Mouse (Mus musculus): Measurements from ENCODE around the gene Gm49601. TPM values are rescaled to one million over a fixed set of nuclear protein-coding genes. Genes with fewer than 3 reads are reported as not detected.

Gene Gm49601
- polyA plus RNA-seq, 2 experiments, result 2.7 to 42.9 TPM

- DNase-seq (ENCODE audit: low spot score), result no peak
- Histone ChIP-seq H3K27me3 (ENCODE audit: control insufficient read depth, insufficient read depth, low read length) (no peaks in the 10 kb centered on the region), H3K27ac (replicated peaks; ENCODE audit: low read depth, low read length) (no peak overlapping the region), H3K4me1 (ENCODE audit: control insufficient read depth, insufficient read depth, low read length) (no peaks in the 10 kb centered on the region), H3K9me3 (ENCODE audit: control insufficient read depth, low read length) (no peaks in the 10 kb centered on the region), H3K4me2 (replicated peaks; ENCODE audit: low read depth, low read length, severe bottlenecking) (no peak overlapping the region), H3K4me3 (replicated peaks; ENCODE audit: low read length) (no peak overlapping the region), H3K9ac (ENCODE audit: low read depth, low read length, severe bottlenecking) (no peak overlapping the region), H3K36me3 (ENCODE audit: control insufficient read depth, insufficient read depth, low read length) (no peaks in the 10 kb centered on the region)
- no peak for TF ChIP-seq POLR2A (IDR thresholded peaks at IDR 0.05; ENCODE audit: borderline replicate concordance, extremely low read depth, insufficient read depth, insufficient read length)
- ATAC-seq (ENCODE audit: low FRiP score, low read depth), result no peak
- WGBS, result 62% methylated on average over 3 of the region's 3 CpGs
Measured at GRCm38 (mm10) chr16:18636804-18637203, 10.6 kb upstream of the Gm49601 start.

- Histone ChIP-seq H3K4me1 (ENCODE audit: control insufficient read depth, insufficient read depth, low read length) (no peaks in the 10 kb centered on the region), H3K36me3 (ENCODE audit: control insufficient read depth, insufficient read depth, low read length) (no peaks in the 10 kb centered on the region), H3K4me3 (replicated peaks; ENCODE audit: low read length) (no peak overlapping the region), H3K9ac (ENCODE audit: low read depth, low read length, severe bottlenecking) (no peak overlapping the region), H3K27me3 (ENCODE audit: control insufficient read depth, insufficient read depth, low read length) (no peaks in the 10 kb centered on the region), H3K27ac (replicated peaks; ENCODE audit: low read depth, low read length) (no peak overlapping the region), H3K9me3 (ENCODE audit: control insufficient read depth, low read length) (no peaks in the 10 kb centered on the region), H3K4me2 (replicated peaks; ENCODE audit: low read depth, low read length, severe bottlenecking) (no peak overlapping the region)
- no peak for TF ChIP-seq POLR2A (IDR thresholded peaks at IDR 0.05; ENCODE audit: borderline replicate concordance, extremely low read depth, insufficient read depth, insufficient read length)
- WGBS, result 83% methylated on average over 5 of the region's 5 CpGs
- DNase-seq (ENCODE audit: low spot score) (no peak), ATAC-seq (ENCODE audit: low FRiP score, low read depth) (no peak)
Measured at GRCm38 (mm10) chr16:18636401-18636800, 10.2 kb upstream of the Gm49601 start.

- DNase-seq (ENCODE audit: low spot score) (no peak), ATAC-seq (ENCODE audit: low FRiP score, low read depth) (no peak)
- Histone ChIP-seq H3K4me2 (replicated peaks; ENCODE audit: low read depth, low read length, severe bottlenecking) (no peak overlapping the region), H3K9me3 (ENCODE audit: control insufficient read depth, low read length) (no peaks in the 10 kb centered on the region), H3K27ac (replicated peaks; ENCODE audit: low read depth, low read length) (peak overlapping the region; percentile 22; the same call in 1 of the 2 replicates), H3K4me3 (replicated peaks; ENCODE audit: low read length) (no peak overlapping the region), H3K27me3 (ENCODE audit: control insufficient read depth, insufficient read depth, low read length) (no peaks in the 10 kb centered on the region), H3K36me3 (ENCODE audit: control insufficient read depth, insufficient read depth, low read length) (no peaks in the 10 kb centered on the region), H3K4me1 (ENCODE audit: control insufficient read depth, insufficient read depth, low read length) (peaks cover 9% of the 10 kb centered on the region), H3K9ac (ENCODE audit: low read depth, low read length, severe bottlenecking) (no peak overlapping the region)
- WGBS, result 14% methylated on average over 1 of the region's 1 CpGs
- no peak for TF ChIP-seq POLR2A (IDR thresholded peaks at IDR 0.05; ENCODE audit: borderline replicate concordance, extremely low read depth, insufficient read depth, insufficient read length)
Measured at GRCm38 (mm10) chr16:18633333-18633732, 7.1 kb upstream of the Gm49601 start.

- no peak for DNase-seq (ENCODE audit: low spot score)
- Histone ChIP-seq H3K27me3 (ENCODE audit: control insufficient read depth, insufficient read depth, low read length) (no peaks in the 10 kb centered on the region), H3K9ac (ENCODE audit: low read depth, low read length, severe bottlenecking) (no peak overlapping the region), H3K9me3 (ENCODE audit: control insufficient read depth, low read length) (no peaks in the 10 kb centered on the region), H3K4me3 (replicated peaks; ENCODE audit: low read length) (no peak overlapping the region), H3K36me3 (ENCODE audit: control insufficient read depth, insufficient read depth, low read length) (no peaks in the 10 kb centered on the region), H3K4me2 (replicated peaks; ENCODE audit: low read depth, low read length, severe bottlenecking) (no peak overlapping the region), H3K27ac (replicated peaks; ENCODE audit: low read depth, low read length) (no peak overlapping the region), H3K4me1 (ENCODE audit: control insufficient read depth, insufficient read depth, low read length) (peaks cover 14% of the 10 kb centered on the region)
- TF ChIP-seq POLR2A (IDR thresholded peaks at IDR 0.05; ENCODE audit: borderline replicate concordance, extremely low read depth, insufficient read depth, insufficient read length), result no peak
- no peak for ATAC-seq (ENCODE audit: low FRiP score, low read depth)
- 48% methylated on average over 2 of the region's 2 CpGs for WGBS
Measured at GRCm38 (mm10) chr16:18632816-18633215, 6.6 kb upstream of the Gm49601 start.

GRCm38 (mm10) chr16:18632059-18632458 lies 5.8 kb upstream of the Gm49601 start:
- Histone ChIP-seq H3K4me2 (replicated peaks; ENCODE audit: low read depth, low read length, severe bottlenecking) (no peak overlapping the region), H3K27ac (replicated peaks; ENCODE audit: low read depth, low read length) (no peak overlapping the region), H3K9ac (ENCODE audit: low read depth, low read length, severe bottlenecking) (no peak overlapping the region), H3K4me3 (replicated peaks; ENCODE audit: low read length) (no peak overlapping the region), H3K9me3 (ENCODE audit: control insufficient read depth, low read length) (no peaks in the 10 kb centered on the region), H3K36me3 (ENCODE audit: control insufficient read depth, insufficient read depth, low read length) (no peaks in the 10 kb centered on the region), H3K4me1 (ENCODE audit: control insufficient read depth, insufficient read depth, low read length) (peaks cover 22% of the 10 kb centered on the region), H3K27me3 (ENCODE audit: control insufficient read depth, insufficient read depth, low read length) (no peaks in the 10 kb centered on the region)
- ATAC-seq (ENCODE audit: low FRiP score, low read depth) (no peak), DNase-seq (ENCODE audit: low spot score) (no peak)
- WGBS, result 56% methylated on average over 3 of the region's 3 CpGs
- no peak for TF ChIP-seq POLR2A (IDR thresholded peaks at IDR 0.05; ENCODE audit: borderline replicate concordance, extremely low read depth, insufficient read depth, insufficient read length)

GRCm38 (mm10) chr16:18631141-18631540 lies 4.9 kb upstream of the Gm49601 start:
- Histone ChIP-seq H3K4me2 (replicated peaks; ENCODE audit: low read depth, low read length, severe bottlenecking) (no peak overlapping the region), H3K9ac (ENCODE audit: low read depth, low read length, severe bottlenecking) (no peak overlapping the region), H3K27ac (replicated peaks; ENCODE audit: low read depth, low read length) (no peak overlapping the region), H3K4me3 (replicated peaks; ENCODE audit: low read length) (no peak overlapping the region), H3K36me3 (ENCODE audit: control insufficient read depth, insufficient read depth, low read length) (no peaks in the 10 kb centered on the region), H3K4me1 (ENCODE audit: control insufficient read depth, insufficient read depth, low read length) (peaks cover 25% of the 10 kb centered on the region), H3K9me3 (ENCODE audit: control insufficient read depth, low read length) (no peaks in the 10 kb centered on the region), H3K27me3 (ENCODE audit: control insufficient read depth, insufficient read depth, low read length) (no peaks in the 10 kb centered on the region)
- DNase-seq (ENCODE audit: low spot score) (no peak), ATAC-seq (ENCODE audit: low FRiP score, low read depth) (no peak)
- TF ChIP-seq POLR2A (IDR thresholded peaks at IDR 0.05; ENCODE audit: borderline replicate concordance, extremely low read depth, insufficient read depth, insufficient read length), result no peak
- 61% methylated on average over 7 of the region's 7 CpGs for WGBS
